Mouse (Mus musculus) right cerebral cortex, postnatal 10 days (tissue): ENCODE results near the gene Tmem94.
"Not testable (repeated sequence)": the region's sequence is repeated elsewhere in the genome, so short reads cannot be mapped to it uniquely, and the experiment has no call there.

ENCODE experiments used
- DNase-seq, 2 experiments: peaks; one replicate each; pipeline ENCODE4 v3.0.0; 2021; ENCODE audit warnings: low spot score in 2 of 2

Tmem94 gene

DNA sequence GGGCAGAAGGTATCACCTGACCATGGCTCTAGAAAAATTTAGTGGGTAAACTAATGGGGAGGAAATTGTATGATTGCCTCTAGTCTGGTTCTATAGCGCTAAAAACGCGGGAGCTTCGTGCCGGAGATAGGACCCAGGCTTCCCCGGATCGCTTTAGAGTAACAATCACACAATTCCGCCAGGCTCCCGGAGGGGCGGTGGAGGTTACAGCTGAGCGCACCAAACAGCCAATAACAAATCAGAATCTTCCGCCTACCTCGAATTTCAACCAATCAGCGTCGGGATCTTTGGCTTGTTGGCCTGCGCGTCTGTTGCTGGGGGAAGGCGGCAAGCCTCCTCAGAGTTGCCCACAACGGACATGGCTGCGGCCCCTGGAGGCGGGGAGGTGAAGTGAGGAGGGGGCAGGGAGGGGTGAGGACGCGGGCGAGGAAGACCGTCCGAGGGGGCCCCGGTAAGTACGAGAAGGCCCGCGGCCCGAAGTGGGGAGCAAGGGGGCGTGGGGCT lies at the start of gene Tmem94:
Tmem94 (plus strand) TSS at position 331 of the 504 bp plus-strand sequence.
- peak; percentile 96 to 97 for DNase-seq

- no peak for DNase-seq
Observed at GRCm38 (mm10) chr11:115716410-115717338, 48.6 kb upstream of the Tmem94 start.

DNA sequence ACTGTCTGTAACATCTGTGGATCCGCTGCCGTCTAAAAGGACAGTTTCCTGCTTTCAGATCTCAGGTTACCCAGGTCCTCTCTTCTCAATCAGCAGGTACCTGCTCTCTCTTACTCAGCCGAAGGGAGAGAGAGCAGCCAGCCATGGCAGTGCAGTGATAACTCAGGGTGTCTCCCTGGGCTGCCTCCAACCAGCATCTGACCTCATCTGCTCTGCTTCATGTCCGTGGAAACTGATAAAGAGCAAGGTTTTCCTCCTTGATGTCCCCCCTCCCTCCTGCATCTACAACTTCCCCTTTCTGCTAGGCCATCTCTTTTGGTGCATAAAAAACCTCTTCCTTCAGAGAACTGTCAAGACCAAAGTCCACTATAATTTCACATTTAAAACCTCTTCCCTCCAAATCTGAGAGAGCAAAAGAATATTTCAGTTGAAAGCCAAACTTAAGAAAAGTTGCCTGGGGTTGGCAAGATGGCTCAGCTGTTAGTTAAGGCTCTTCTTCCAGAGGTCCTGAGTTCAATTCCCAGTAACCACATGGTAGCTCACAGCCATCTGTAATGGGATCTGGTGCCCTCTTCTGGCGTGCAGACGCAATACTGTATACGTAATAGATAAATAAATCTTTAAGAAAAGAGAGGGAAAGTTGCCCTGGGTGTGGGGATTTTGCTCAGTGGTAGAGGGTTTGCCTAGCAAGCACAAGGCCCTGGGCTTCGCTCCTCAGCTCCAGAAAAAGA lies 47.4 kb upstream of the Tmem94 start:
- no peak for DNase-seq

GRCm38 (mm10) chr11:115722638-115723037 lies 42.6 kb upstream of the Tmem94 start:
- DNase-seq, result peak; percentile 71 to 88

DNA sequence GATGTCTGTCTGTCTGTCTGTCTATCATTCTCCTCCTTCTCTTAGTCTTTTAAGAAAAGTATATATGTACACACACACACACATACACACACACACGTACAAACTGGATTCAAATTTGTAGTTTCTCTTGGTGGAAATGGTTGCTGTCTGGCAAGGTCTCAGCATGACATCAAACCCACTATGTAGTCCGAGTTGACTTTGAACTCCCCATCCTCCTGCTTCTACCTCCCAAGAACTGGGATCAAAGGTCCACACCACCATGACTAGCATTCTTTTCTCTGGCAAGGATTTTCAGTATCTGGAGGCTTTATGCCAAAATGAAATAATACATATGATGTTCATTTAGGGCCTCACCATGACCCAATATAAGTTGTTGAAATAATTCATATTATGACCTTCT lies 42.0 kb upstream of the Tmem94 start:
- no peak for DNase-seq

GRCm38 (mm10) chr11:115734041-115734686 lies 31.1 kb upstream of the Tmem94 start:
- peak in 1 of 2 experiments; percentile 43 for DNase-seq

- no peak for DNase-seq
Observed at GRCm38 (mm10) chr11:115737608-115738208, 27.5 kb upstream of the Tmem94 start.

- no peak for DNase-seq
Observed at GRCm38 (mm10) chr11:115738275-115738885, 26.9 kb upstream of the Tmem94 start.

DNA sequence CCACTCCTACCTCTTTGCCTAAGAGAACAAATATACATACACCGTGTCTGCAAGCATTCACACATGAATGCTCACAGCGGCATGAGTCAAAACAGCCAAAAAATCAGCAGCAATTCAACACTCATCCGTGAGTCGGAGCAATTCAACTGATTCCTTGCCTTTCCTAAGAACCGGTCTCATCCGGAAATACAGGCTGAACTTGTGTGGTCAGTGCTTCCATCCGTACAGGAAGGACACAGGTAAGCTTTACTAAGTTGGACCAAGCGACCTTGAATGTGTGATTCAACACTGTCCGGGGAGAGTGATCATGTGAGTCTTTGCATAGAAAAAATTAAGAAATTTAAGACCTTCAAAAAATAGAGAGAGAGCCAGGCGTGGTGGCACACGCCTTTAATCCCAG lies 24.2 kb upstream of the Tmem94 start:
- DNase-seq, result no peak

- no peak for DNase-seq
Observed at GRCm38 (mm10) chr11:115742926-115743325, 22.3 kb upstream of the Tmem94 start.

- DNase-seq, result no peak
Observed at GRCm38 (mm10) chr11:115744385-115744784, 20.8 kb upstream of the Tmem94 start.

GRCm38 (mm10) chr11:115746109-115746508 lies 19.1 kb upstream of the Tmem94 start:
- DNase-seq, result no peak

DNA sequence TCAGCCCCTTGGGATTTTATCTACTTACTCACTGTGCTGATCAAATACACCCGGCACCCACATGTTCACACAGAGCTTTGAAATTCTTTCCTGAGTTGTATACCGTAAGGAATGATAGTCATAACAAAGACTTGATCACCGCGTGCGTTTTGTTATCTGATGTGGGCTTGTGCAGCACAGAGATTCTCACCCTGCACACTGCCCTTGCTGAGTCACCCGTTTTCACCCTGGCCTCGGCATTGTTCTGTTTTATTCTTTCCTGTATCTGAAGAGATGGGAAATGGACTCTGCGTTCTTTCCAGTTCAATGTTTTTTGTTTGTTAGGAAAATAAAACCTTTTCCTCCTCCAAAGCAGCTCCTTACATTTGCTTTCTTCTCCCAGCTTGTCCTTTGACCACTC lies 18.5 kb upstream of the Tmem94 start:
- DNase-seq, result no peak

- DNase-seq, result no peak
Observed at GRCm38 (mm10) chr11:115747351-115747750, 17.9 kb upstream of the Tmem94 start.

GRCm38 (mm10) chr11:115749834-115750233 lies 15.4 kb upstream of the Tmem94 start:
- DNase-seq, result no peak

GRCm38 (mm10) chr11:115751725-115752124 lies 13.5 kb upstream of the Tmem94 start:
- no peak for DNase-seq

- DNase-seq, result no peak
Observed at GRCm38 (mm10) chr11:115752653-115753052, 12.6 kb upstream of the Tmem94 start.

- DNase-seq, result no peak
Observed at GRCm38 (mm10) chr11:115753485-115753884, 11.7 kb upstream of the Tmem94 start.

- DNase-seq, result not testable (repeated sequence)
Observed at GRCm38 (mm10) chr11:115762176-115762575, 3.1 kb upstream of the Tmem94 start.

DNA sequence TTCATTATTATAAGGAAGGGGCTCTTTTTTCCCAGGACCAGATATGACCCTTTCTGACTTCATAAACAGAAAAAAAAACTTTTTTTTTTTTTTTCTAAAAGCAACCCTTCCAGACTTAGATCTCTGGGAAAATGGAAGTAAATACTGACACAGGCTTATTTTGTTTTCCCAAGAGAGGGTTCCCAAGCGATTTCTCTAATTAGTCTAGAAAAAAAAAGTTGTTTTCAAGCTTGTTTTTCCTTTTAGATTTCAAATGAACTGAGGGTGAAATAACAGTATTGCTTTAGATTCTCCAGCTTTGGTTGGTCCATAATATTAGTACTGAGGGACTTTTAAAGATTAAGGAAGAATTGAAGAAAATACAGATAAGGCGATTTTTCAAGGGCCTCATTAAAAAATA lies 535 bp upstream of the Tmem94 start:
- DNase-seq, result no peak

DNA sequence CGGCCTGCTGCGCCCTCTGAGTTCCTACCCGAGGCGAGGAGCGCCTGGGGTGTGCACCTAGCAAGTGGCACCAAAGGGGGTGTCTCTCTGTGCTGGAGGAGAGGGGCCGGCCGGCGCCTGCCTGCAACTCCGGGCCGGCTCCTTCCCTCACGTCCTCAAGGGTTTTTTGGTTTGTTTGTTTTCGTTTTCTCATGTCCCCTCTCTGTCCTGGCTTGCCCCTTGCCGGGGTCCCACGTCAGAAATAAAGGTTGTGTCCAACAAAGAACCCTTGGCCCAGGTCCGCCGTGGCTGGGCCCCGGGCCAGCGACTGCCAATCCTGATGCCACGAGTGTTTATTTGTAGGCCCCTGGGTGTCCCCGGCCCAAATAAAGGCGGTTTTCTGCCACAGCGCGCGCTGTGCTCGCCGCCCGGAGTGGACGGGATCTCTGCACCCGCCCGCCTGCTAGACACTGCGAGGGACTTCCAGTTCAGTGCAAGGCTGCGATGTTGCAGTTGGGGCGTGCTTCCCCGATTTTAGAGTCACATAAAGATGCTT lies 441 bp downstream of the Tmem94 start:
- DNase-seq, result peak; percentile 74
